ENCODE assay signal across 8 mouse cellular contexts in genomic region chr4:59549175-59549976, GRCm38 (mm10). TPM values are rescaled to one million over a fixed set of nuclear protein-coding genes. Genes with fewer than 3 reads are reported as not detected.
A peak's percentile ranks its signal among the peaks of the same experiment; 100 is the strongest.
DNase-seq lines count a peak whose midpoint lies in the region; ATAC-seq and TF ChIP-seq lines count a peak whose summit lies in the region.

Gene Ptbp3, minus strand, starts transcription at chr4:59549364.

- peak; percentile 97 for DNase-seq in brain, embryonic 14.5 days (ENCODE audit: low read depth)
- DNase-seq in liver, adult 2 months (ENCODE audit: extremely low read depth, low read depth, low spot score): peak; percentile 84
- DNase-seq in splenic B cell, adult 2 months (ENCODE audit: low read depth, low spot score): peak; percentile 94

- H3K27ac ChIP-seq in heart, embryonic 11.5 days (ENCODE audit: low read depth, low read length): peak within 1 kb of the TSS; percentile 99
- H3K27ac ChIP-seq in kidney, embryonic 16.5 days (ENCODE audit: low read length): peak within 1 kb of the TSS; percentile 93
- H3K27ac ChIP-seq in liver, adult 2 months (replicated peaks; ENCODE audit: insufficient read depth, low read depth, low read length): peak within 1 kb of the TSS; percentile 99

- WGBS in heart, embryonic 11.5 days (ENCODE audit: insufficient replicate concordance): under 1% methylated on average over 74 of the region's 83 CpGs
- WGBS in kidney, embryonic 16.5 days: under 1% methylated on average over 50 of the region's 83 CpGs
- under 1% methylated on average over 57 of the region's 83 CpGs for WGBS in liver, adult 2 months

- H3K4me2 ChIP-seq in heart, embryonic 11.5 days: peak within 1 kb of the TSS; percentile 86
- peak within 1 kb of the TSS; percentile 68 for H3K4me2 ChIP-seq in kidney, embryonic 16.5 days (replicated peaks; ENCODE audit: low read depth, low read length)
- H3K4me2 ChIP-seq in myocyte (ENCODE audit: low read depth): peak within 1 kb of the TSS; percentile 94

- H3K4me3 ChIP-seq in C2C12 (ENCODE audit: insufficient read depth, poor library complexity, severe bottlenecking) (peak within 1 kb of the TSS; percentile 78), myocyte (peak within 1 kb of the TSS; percentile 64)
- peak within 1 kb of the TSS; percentile 99 for H3K4me3 ChIP-seq in erythroblast, embryonic 14.5 days (replicated peaks)
- H3K4me3 ChIP-seq in heart, embryonic 11.5 days (ENCODE audit: low read depth, low read length): peak within 1 kb of the TSS; percentile 95
- peak within 1 kb of the TSS; percentile 98 for H3K4me3 ChIP-seq in kidney, embryonic 16.5 days (ENCODE audit: low read length)
- H3K4me3 ChIP-seq in liver, adult 2 months (ENCODE audit: insufficient read depth, low read depth, low read length): peak within 1 kb of the TSS; percentile 98

- H3K4me1 ChIP-seq in erythroblast, embryonic 14.5 days (ENCODE audit: control insufficient read depth): peaks cover 56% of the 10 kb centered on the region
- H3K4me1 ChIP-seq in heart, embryonic 11.5 days (ENCODE audit: control insufficient read depth, insufficient read depth, low read length): 0 out of 2 replicates have a peak, but pooled peaks cover 7% of the 10 kb centered on the region
- H3K4me1 ChIP-seq in kidney, embryonic 16.5 days (ENCODE audit: insufficient read depth, low read length): peaks cover 25% of the 10 kb centered on the region
- peaks cover 16% of the 10 kb centered on the region for H3K4me1 ChIP-seq in liver, adult 2 months (ENCODE audit: control insufficient read depth, insufficient read depth, low read length)

- H3K27me3 ChIP-seq in C2C12 (ENCODE audit: control insufficient read depth, insufficient read depth, insufficient read length) (no peaks in the 10 kb centered on the region), myocyte (ENCODE audit: control insufficient read depth, insufficient read depth, insufficient read length) (no peaks in the 10 kb centered on the region)
- no peaks in the 10 kb centered on the region for H3K27me3 ChIP-seq in erythroblast, embryonic 14.5 days (ENCODE audit: control insufficient read depth)
- H3K27me3 ChIP-seq in heart, embryonic 11.5 days (ENCODE audit: control insufficient read depth, insufficient read depth, low read length): no peaks in the 10 kb centered on the region
- H3K27me3 ChIP-seq in kidney, embryonic 16.5 days (ENCODE audit: insufficient read depth, low read length): no peaks in the 10 kb centered on the region
- no peaks in the 10 kb centered on the region for H3K27me3 ChIP-seq in liver, adult 2 months (ENCODE audit: control insufficient read depth, insufficient read depth, low read length)
- no peaks in the 10 kb centered on the region for H3K27me3 ChIP-seq in splenic B cell, adult 2 months (ENCODE audit: control insufficient read depth, insufficient read depth, low read length, poor library complexity, severe bottlenecking)

- no peaks in the 10 kb centered on the region for H3K9me3 ChIP-seq in erythroblast, embryonic 14.5 days (ENCODE audit: control insufficient read depth, low read length)
- no peaks in the 10 kb centered on the region for H3K9me3 ChIP-seq in heart, embryonic 11.5 days (replicated peaks; ENCODE audit: control insufficient read depth, low read length)
- no peaks in the 10 kb centered on the region for H3K9me3 ChIP-seq in kidney, embryonic 16.5 days (ENCODE audit: low read length)

- peak; percentile 93 for ATAC-seq in heart, embryonic 11.5 days (replicated peaks; ENCODE audit: insufficient number of reproducible peaks, low FRiP score, low TSS enrichment)
- ATAC-seq in kidney, embryonic 16.5 days (ENCODE audit: low FRiP score, low TSS enrichment): peak; percentile 93

- TF ChIP-seq POLR2A in brain, embryonic 14.5 days (IDR thresholded peaks at IDR 0.05; ENCODE audit: borderline replicate concordance, extremely low read depth, insufficient read depth, insufficient read length, poor library complexity, severe bottlenecking): peak; percentile 71
- TF ChIP-seq POLR2A in liver, adult 2 months (IDR thresholded peaks at IDR 0.05; ENCODE audit: extremely low read depth, insufficient read depth, low read length): peak; percentile 83
- TF ChIP-seq POLR2A in myocyte (IDR thresholded peaks at IDR 0.05; ENCODE audit: insufficient read length, low read depth): peak; percentile 69

- TF ChIP-seq CTCF in C2C12 (IDR thresholded peaks at IDR 0.05; ENCODE audit: control insufficient read depth, insufficient read depth, insufficient read length): no peak
- no peak for TF ChIP-seq CTCF in brain, embryonic 14.5 days (IDR thresholded peaks at IDR 0.05; ENCODE audit: borderline replicate concordance, extremely low read depth, insufficient read depth, insufficient read length)
- TF ChIP-seq CTCF in liver, adult 2 months (IDR thresholded peaks at IDR 0.05; ENCODE audit: low read depth, low read length): no peak

- peak within 1 kb of the TSS; percentile 98 for H3K9ac ChIP-seq in heart, embryonic 11.5 days (ENCODE audit: low read depth, low read length)
- H3K9ac ChIP-seq in kidney, embryonic 16.5 days (replicated peaks; ENCODE audit: low read length): peak within 1 kb of the TSS; percentile 98
- peak within 1 kb of the TSS; percentile 100 for H3K9ac ChIP-seq in liver, adult 2 months (ENCODE audit: low read depth, low read length)

- H3K79me2 ChIP-seq in C2C12 (ENCODE audit: control insufficient read depth, insufficient read depth) (peaks cover 47% of the 10 kb centered on the region), myocyte (ENCODE audit: control insufficient read depth, insufficient read depth) (peaks cover 42% of the 10 kb centered on the region)
- H3K79me2 ChIP-seq in liver, adult 2 months (ENCODE audit: control insufficient read depth, insufficient read depth, low read length): peaks cover 13% of the 10 kb centered on the region; the same call in 1 of the 2 replicates

- H3K36me3 ChIP-seq in C2C12 (ENCODE audit: control insufficient read depth, insufficient read depth) (no peaks in the 10 kb centered on the region), myocyte (ENCODE audit: control insufficient read depth, insufficient read depth) (no peaks in the 10 kb centered on the region)
- peaks cover 13% of the 10 kb centered on the region for H3K36me3 ChIP-seq in erythroblast, embryonic 14.5 days (ENCODE audit: control insufficient read depth)
- H3K36me3 ChIP-seq in heart, embryonic 11.5 days (ENCODE audit: control insufficient read depth, insufficient read depth, low read length): no peaks in the 10 kb centered on the region
- no peaks in the 10 kb centered on the region for H3K36me3 ChIP-seq in kidney, embryonic 16.5 days (ENCODE audit: insufficient read depth, low read length)
- H3K36me3 ChIP-seq in liver, adult 2 months (ENCODE audit: control insufficient read depth, insufficient read depth, low read length): no peaks in the 10 kb centered on the region
- no peaks in the 10 kb centered on the region for H3K36me3 ChIP-seq in splenic B cell, adult 2 months (ENCODE audit: control insufficient read depth, insufficient read depth, low read length, poor library complexity, severe bottlenecking)

- peak within 1 kb of the TSS; percentile 83 for H3ac ChIP-seq in C2C12 (ENCODE audit: control insufficient read depth, insufficient read length, low read depth)
- peak within 1 kb of the TSS; percentile 88 for H3ac ChIP-seq in myocyte (ENCODE audit: control insufficient read depth, insufficient read length)

- peaks cover 42% of the 10 kb centered on the region for H3K79me3 ChIP-seq in C2C12 (ENCODE audit: low read depth)

TF ChIP-seq in C2C12, 6 proteins besides CTCF, POLR2A, EP300 and RAD21:
- TF ChIP-seq MAX (IDR thresholded peaks at IDR 0.05) (peak; percentile 96), FOSL1 (IDR thresholded peaks at IDR 0.05; ENCODE audit: insufficient read depth, low read length, poor library complexity, severe bottlenecking) (no peak)

TF ChIP-seq in myocyte, 11 proteins besides CTCF, POLR2A, EP300 and RAD21:
- TF ChIP-seq USF1 (IDR thresholded peaks at IDR 0.05; ENCODE audit: low read depth) (no peak), REST (IDR thresholded peaks at IDR 0.05; ENCODE audit: insufficient read depth, insufficient read length) (no peak), MYOD1 (IDR thresholded peaks at IDR 0.05; ENCODE audit: control insufficient read depth in 1 of 3, insufficient read length in 2 of 3, low read depth in 2 of 3) (no peak), TCF12 (IDR thresholded peaks at IDR 0.05; ENCODE audit: insufficient read depth, poor library complexity, severe bottlenecking) (no peak), POLR2AphosphoS2 (IDR thresholded peaks at IDR 0.05; ENCODE audit: insufficient read length, low read depth) (peak; percentile 58), SRF (IDR thresholded peaks at IDR 0.05; ENCODE audit: control insufficient read depth, insufficient read length, low read depth) (no peak), MAX (IDR thresholded peaks at IDR 0.05; ENCODE audit: low read depth) (peak; percentile 11), MYOG (IDR thresholded peaks at IDR 0.05; ENCODE audit: control insufficient read depth in 1 of 3, insufficient read depth in 1 of 3, insufficient read length in 2 of 3, low read depth in 2 of 3) (peak in 1 of 3 experiments; percentile 16), E2F4 (IDR thresholded peaks at IDR 0.05; ENCODE audit: insufficient read depth) (peak; percentile 49)
TF ChIP-seq in myocyte: peak in this region for 4.

RNA-seq across cellular contexts. Expression of gene Ptbp3, which starts in this region (rescaled TPM):
- 10.9 TPM for polyA plus RNA-seq in C2C12 (2012; fragmentation: generic; extraction: Trizol)
- 14.0 and 18.6 TPM in 2 replicates for polyA plus RNA-seq in brain, embryonic 14.5 days (2012; rRNA removed)
- polyA plus RNA-seq in erythroblast, embryonic 14.5 days (2012): 4.6 and 4.9 TPM in 2 replicates
- 48.4 and 51.3 TPM in 2 replicates for polyA plus RNA-seq in heart, embryonic 11.5 days (2014; fragmentation: Nextera tagmentation; extraction: Ambion mirVana)
- polyA plus RNA-seq in kidney, embryonic 16.5 days (2015; fragmentation: Nextera tagmentation; extraction: Ambion mirVana): 68.0 and 74.3 TPM in 2 replicates
- total RNA-seq in liver, adult 2 months (2014; rRNA removed): 52.6 and 56.4 TPM in 2 replicates
- polyA plus RNA-seq in liver, adult 2 months (2012; rRNA removed): 19.6 and 24.1 TPM in 2 replicates
- 7.8 TPM for polyA plus RNA-seq in myocyte (2012; fragmentation: generic; extraction: Trizol)

Comparison
In these comparisons a context has a peak if more than half of its experiments do, and no peak if none do; other contexts are left out.
1. Peak in every context shown above with its lines: DNase-seq, ATAC-seq, H3K4me3 ChIP-seq and H3K27ac ChIP-seq.